Mouse (Mus musculus): ENCODE data around the gene 1700123L14Rik. TPM values are rescaled to one million over a fixed set of nuclear protein-coding genes. Genes with fewer than 3 reads are reported as not detected.
"Not testable (repeated sequence)": the region's sequence is repeated elsewhere in the genome, so short reads cannot be mapped to it uniquely, and the experiment has no call there.

The 1700123L14Rik gene
- total RNA-seq (2021) = not detected

GRCm38 (mm10) chr6:96165818-96166379, at the start of gene 1700123L14Rik:
1700123L14Rik (minus strand) TSS chr6:96166243.
- intact Hi-C loops (cut with DNase I) = no loop called here
- peak; percentile 3 for DNase-seq (ENCODE audit: low spot score)

DNA sequence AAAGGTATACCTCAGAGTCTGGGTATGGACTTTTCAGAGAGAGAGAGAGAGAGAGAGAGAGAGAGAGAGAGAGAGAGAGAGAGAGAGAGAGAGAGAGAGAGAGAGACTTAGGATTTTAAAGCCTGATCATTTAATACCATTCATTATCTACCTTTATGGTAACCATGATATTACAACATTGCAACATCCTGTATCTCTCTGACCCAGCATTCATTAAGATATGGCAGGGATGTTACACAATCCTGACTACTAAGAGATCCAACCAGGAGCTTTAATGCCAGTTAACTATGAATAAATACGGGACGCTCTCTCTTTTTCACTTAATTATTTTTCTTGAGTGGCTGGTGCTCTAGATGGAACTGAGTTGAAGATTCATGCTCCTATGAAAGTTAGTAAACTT, 39.4 kb upstream of the 1700123L14Rik start:
- DNase-seq (ENCODE audit: low spot score) = no peak
- intact Hi-C loops (cut with DNase I) = no loop called here

DNA sequence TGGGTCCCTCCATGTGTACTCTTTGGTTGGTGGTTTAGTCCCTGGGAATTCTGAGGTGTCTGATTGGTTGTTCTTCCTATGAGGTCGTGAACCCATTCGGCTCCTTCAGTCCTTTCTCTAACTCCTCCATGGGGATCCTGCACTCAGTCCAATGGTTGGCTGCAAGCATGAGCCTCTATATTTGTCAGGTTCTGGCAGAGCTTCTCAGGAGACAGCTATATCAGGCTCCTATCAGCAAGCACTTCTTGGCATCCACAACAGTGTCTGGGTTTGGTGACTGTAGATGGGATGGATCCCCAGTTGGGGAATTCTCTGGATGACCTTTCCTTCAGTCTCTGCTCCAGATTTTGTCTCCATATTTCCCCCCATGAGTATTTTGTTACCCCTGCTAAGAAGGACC, 32.9 kb upstream of the 1700123L14Rik start:
- intact Hi-C loops (cut with DNase I); DNase-seq (ENCODE audit: low spot score): not testable (repeated sequence)

DNA sequence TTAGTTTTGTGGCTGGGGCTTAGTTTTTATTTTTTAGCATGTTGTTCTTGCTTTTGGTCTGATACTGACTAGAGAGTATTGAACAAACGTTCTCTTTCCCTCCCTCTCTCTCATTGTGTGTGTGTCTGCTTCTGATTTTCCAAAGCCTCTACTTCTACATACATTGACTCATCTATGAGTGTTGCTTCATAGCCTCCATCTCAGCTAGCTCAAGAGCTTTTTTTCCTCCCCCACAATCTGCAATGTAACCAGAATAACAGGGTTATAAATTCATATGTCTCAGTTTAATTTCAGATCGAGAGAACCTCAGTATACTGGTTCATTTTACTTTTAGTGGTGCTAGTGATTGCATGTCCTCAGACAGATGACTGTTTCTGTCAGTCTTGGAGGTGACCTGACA, 20.5 kb upstream of the 1700123L14Rik start:
- intact Hi-C loops (cut with DNase I) = no loop called here
- DNase-seq (ENCODE audit: low spot score) = no peak

GRCm38 (mm10) chr6:96183392-96183791, 17.3 kb upstream of the 1700123L14Rik start:
- no peak for DNase-seq (ENCODE audit: low spot score)

DNA sequence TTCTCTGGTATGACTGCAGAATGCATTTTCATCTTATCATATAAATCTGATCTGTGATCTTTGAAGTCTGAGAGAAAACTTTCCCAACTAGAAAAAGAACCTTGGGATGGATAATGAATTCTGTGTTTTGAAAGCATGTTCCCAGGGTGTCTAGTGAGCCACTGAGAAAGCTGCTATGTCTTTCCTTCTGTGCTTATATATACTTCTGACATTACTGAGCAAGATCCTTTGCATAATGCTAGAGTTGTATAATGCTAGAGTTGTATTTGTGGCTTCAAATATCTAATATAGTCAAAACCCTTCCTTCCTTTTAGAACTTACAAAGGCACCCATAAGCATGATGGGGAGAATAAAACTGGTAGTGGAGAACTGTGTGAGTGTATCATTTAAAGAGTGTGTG, 12.5 kb upstream of the 1700123L14Rik start:
- no peak for DNase-seq (ENCODE audit: low spot score)
- intact Hi-C loops (cut with DNase I) = no loop called here

More at GRCm38 (mm10) chr6:96183392-96183791, 17.3 kb upstream of the 1700123L14Rik start:
- intact Hi-C loops (cut with DNase I) = no loop called here

DNA sequence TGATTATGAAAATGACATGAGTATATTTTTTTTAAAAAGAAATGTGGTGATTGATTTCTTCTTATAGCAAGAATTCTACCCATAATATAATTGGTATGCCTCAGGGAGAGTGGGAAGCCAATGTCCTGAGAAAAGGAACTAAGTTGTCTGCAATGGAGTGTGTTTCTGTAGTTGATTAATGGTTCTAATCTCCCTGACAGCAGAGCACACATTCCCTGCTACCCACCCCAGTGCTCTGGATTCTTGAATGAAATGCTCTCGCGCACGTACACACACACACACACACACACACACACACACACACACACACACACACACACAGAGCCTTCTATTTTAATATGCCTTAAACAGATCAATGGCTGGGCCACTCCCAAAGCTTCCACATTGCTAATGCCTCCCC, 7.6 kb upstream of the 1700123L14Rik start:
- DNase-seq (ENCODE audit: low spot score) = no peak
- intact Hi-C loops (cut with DNase I) = no loop called here

GRCm38 (mm10) chr6:96167031-96167430, 988 bp upstream of the 1700123L14Rik start:
- intact Hi-C loops (cut with DNase I) = no loop called here
- DNase-seq (ENCODE audit: low spot score) = no peak

- no peak for DNase-seq (ENCODE audit: low spot score)
Observed at GRCm38 (mm10) chr6:96165403-96165802, 640 bp downstream of the 1700123L14Rik start.

GRCm38 (mm10) chr6:96143326-96143725, 22.7 kb downstream of the 1700123L14Rik start:
- intact Hi-C loops (cut with DNase I) = no loop called here
- DNase-seq (ENCODE audit: low spot score) = no peak

More at GRCm38 (mm10) chr6:96165403-96165802, 640 bp downstream of the 1700123L14Rik start:
- intact Hi-C loops (cut with DNase I) = no loop called here

GRCm38 (mm10) chr6:96116534-96117272, 49.3 kb downstream of the 1700123L14Rik start:
- intact Hi-C loops (cut with DNase I) = no loop called here
- peak; percentile 1 for DNase-seq (ENCODE audit: low spot score)

DNA sequence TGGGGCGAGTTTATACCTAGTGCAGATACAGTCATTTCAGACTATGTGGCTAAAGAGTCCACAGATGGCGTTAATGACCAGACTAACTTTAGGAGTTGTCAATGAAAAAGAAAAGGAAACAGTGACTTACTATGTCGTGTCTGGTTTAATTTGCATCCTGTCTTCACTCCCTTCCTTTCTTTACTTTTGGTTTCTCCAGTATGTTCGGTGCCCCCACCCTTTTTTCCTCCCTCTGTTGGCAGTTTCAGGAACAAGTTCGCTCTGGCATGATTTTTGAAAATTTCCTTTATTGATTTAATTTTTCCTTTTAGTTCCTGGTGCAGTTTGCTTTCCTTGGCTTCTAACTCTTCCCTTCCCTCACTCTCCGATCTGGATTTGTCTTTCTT, 49.9 kb downstream of the 1700123L14Rik start:
- intact Hi-C loops (cut with DNase I) = no loop called here
- no peak for DNase-seq (ENCODE audit: low spot score)

Other genes starting within 250 kb of the 1700123L14Rik start
- gene Fam19a1, start 53.1 kb downstream of the 1700123L14Rik start, total RNA-seq (2021) = under 1 TPM in 1 of 2 experiments, not detected in 1; 0.08 TPM